Mouse (Mus musculus) spleen, postnatal 4 days (tissue): Measurements from ENCODE around the gene Unc13d.
A peak's percentile ranks its signal among the peaks of the same experiment; 100 is the strongest.
"Not testable (repeated sequence)": the region's sequence is repeated elsewhere in the genome, so short reads cannot be mapped to it uniquely, and the experiment has no call there.

Source experiments
- DNase-seq, 2 experiments: peaks; one replicate each; pipeline ENCODE4 v3.0.0; 2022; ENCODE audit warnings: low spot score in 2 of 2

Unc13d gene

DNA sequence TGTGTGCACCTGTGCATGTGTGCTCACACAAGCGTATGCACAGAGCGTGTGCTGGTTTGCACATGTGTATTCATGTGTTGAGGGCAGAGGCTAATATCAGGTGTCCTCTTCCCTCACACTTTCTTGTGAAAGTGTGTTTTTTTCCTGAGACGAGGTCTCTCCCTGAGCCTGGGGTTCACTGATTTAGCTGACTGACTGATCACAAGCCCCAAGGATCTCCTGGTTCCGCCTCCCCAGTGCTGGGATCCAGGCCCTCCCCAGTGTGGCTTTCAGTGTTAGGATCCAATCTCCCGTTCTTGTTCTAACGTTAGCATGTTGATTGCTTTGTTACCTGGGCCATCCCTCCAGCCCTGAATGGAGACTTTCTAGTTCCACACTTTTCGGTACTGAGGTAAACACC, 23.1 kb upstream of the Unc13d start:
- no peak for DNase-seq

- DNase-seq = no peak
These were observed 22.6 kb upstream of the Unc13d start for GRCm38 (mm10) chr11:116100385-116100784.

- no peak for DNase-seq
These were observed 21.7 kb upstream of the Unc13d start for GRCm38 (mm10) chr11:116099462-116099861.

- no peak for DNase-seq
These were observed 21.1 kb upstream of the Unc13d start for GRCm38 (mm10) chr11:116098711-116099460.

DNA sequence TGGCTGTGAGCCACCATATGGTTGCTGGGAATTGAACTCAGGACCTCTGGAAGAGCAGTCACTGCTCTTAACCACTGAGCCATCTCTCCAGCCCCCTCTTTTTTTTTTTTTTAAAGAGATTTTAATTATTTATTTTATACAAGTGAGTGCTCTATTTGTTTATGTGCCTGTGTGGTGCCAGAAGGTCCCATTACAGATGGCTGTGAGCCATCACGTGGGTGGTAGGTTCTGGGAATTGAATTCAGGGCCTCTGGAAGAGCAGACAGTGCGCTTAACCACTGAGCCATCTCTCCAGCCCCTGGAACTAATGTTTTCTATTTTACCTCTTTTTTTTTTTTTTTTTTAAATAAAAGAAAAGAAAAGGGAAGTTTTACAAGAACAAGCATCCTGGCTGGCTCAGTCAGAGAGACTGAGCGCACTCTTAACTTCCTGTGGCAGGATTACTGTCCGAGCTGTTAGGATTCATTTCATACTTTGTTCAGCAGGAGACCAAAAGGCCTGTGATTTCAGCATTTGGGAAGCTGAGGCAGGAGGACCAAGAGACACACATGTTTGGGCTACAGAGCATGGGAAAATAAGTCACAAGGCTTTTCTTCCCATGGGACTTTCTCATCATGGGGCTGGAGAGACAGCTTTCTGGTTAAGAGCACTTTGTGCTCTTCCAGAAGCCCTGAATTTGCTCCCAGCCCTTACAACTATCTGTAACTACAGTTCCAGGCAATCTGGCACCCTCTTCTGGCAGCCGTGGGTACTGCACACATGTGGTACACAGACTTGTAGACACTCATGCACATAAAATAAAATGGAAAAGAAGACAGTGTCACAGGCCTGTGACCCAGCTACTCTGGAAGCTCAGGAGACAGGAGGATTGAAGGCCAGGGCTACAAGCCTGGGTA, 18.7 kb upstream of the Unc13d start:
- DNase-seq = peak in 1 of 2 experiments; percentile 84

- DNase-seq = no peak
These were observed 17.8 kb upstream of the Unc13d start for GRCm38 (mm10) chr11:116095573-116095972.

DNA sequence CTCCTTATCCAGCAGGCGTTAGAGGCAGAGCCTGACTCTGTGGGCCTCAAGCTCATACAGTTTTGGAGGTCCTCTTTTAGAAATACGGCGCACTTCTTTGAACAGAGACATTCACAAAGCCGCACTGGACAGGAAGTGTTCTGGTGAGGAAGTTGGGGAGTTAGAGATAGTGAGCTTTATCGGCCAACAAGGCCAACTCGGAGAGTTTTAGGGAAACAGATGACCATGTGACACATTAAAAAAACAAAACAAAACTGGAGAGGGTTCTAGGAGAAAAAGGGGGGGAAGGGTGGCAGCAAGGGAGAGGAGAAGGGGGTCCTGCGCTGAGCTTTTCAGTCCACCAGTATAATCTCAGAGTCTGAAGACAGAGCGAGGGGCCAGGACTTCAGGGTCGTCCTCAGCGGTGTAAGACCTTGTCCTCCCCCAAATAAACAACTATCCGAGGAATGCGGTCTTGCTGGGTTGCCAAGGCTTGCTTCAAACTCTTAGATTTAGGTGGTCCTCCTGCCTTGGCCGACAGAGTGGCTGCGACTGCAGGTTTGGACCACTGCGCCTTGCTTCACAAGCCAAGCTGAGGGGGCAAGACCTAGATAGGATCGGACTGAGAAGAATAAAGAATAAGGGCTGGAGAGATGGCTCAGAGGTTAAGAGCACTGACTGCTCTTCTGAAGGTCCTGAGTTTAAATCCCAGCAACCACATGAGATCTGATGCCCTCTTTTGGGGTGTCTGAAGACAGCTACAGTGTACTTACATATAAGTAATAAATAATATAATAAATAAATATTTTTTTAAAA, 16.2 kb upstream of the Unc13d start:
- peak in 1 of 2 experiments; percentile 60 for DNase-seq

GRCm38 (mm10) chr11:116092959-116093358, 15.2 kb upstream of the Unc13d start:
- not testable (repeated sequence) for DNase-seq

DNA sequence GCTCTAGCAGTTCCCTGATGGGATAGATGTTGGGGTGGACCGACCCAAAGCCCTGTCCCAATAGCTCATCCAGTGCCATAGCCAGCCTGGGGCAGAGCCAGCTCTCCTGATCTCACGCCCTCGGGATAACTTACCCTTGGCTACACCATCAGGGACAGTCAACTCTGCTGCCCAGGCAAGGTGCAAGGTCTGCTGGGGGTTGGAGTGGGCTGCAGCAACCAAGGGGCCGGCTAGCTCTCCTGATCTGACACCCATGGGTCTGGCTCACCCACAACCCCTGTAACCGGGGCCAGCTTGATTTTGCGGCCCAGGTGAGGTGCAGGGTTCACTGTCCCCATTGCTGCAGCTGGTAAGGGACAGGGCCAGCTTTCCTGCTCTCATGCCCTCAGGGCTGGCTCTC, 13.8 kb upstream of the Unc13d start:
- DNase-seq = no peak

DNA sequence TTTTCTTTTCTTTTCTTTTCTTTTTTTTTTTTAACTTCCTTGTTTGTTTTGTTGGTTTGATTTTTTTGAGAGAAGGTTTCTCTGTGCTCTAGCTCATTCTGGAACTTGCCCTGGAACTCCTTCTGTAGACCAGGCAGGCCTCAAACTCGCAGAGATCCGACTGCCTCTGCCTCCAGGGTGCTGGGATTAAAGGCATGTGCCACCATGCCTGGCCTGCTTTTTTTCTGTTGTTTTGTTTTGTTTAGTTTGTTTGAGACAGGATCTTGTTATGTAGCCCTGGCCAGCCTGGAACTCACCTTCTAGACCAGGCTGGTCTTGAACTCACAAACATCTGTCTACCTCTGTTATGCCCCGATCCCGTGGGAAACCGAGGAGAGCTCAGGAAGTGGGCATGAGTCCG, 11.8 kb upstream of the Unc13d start:
- DNase-seq = no peak

DNA sequence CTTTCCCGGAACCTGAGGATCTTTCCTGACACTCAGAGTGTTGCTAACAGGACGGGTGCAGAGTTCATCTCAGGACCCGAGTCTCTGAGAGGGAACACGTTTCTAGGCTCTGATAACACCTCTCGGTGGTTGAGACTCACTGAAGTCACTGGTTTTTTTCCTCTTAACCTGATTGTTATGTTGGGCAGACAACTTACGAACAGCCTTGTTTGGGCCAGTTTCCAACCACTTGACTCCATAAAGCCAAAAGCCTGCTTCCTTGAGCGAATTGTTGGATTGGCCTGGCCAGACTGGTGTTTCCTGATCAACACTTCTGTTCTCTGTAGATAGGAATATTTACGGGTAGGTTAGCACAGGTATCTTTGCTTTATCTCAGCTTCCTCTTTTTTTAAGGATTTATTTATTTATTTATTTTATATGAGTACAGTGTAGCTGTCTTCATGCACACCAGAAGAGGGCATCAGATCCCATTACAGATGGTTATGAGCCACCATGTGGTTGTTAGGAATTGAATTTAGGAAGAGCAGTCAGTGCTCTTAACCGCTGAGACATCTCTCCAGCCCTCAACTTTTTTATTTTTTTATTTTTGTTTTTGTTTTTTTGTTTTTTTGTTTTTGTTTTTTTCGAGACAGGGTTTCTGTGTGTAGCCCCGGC, 11.1 kb upstream of the Unc13d start:
- DNase-seq = no peak

DNA sequence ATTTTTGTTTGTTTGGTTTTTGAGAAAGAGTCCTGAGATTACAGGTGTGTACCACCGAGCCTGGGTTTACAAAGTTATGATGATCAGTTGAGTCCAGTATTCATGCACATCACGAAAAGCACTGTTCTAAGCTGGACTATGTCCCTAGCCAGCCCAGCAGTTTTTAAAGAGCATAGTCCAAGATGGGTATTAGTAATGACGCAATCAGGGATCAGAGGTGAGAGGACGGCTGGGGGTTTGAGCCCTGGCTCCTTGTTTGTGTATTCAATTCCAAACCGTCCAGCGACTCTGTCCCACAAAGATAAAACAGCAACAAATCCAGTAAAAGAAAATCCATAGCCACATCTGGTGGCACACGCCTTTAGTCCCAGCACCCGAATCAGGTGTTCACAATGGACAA, 10.4 kb upstream of the Unc13d start:
- no peak for DNase-seq

DNA sequence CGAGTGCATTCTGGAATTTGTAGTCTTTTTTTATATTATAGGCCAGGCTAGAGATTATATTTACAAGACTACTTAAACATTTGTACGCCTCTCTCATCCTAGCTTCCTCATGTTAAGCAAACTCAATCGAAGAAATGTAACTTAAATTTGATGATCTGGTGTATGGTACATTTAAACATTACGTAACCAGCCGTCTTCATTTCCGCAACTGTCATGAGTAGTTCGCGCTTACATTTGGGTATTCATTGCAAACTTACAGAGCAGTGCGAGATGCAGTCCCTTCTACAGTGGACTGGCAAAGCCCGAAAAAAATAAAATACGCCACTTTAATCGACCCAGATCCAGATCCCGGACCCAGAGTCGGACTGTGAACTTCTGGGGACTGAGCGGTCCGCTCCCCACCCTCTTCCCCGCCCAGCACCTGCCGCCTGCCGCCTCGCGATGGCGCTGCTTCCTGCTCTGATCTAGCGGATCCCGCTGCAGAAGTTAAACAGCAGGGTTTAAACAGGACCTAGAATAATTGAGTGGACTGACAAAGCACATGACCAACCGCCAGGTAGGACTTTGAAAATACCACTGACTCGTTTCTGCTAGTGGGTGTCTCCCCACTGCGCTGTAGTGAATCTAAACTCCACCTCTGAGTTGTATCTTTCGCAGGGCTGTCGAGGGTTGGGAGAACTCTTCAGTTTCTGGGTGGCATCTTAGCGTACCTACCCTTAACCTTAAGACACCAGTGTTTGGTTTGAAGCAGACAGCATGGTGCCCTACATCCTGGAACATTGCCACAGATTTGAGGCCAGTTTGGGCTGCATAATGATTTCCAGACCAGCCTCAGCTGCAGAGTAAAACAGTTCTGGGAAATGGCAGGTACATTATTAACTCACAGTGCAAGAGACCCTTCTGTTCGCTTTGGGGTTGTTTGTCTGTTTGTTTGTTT, 9.7 kb upstream of the Unc13d start:
- DNase-seq = peak; percentile 91 to 96

DNA sequence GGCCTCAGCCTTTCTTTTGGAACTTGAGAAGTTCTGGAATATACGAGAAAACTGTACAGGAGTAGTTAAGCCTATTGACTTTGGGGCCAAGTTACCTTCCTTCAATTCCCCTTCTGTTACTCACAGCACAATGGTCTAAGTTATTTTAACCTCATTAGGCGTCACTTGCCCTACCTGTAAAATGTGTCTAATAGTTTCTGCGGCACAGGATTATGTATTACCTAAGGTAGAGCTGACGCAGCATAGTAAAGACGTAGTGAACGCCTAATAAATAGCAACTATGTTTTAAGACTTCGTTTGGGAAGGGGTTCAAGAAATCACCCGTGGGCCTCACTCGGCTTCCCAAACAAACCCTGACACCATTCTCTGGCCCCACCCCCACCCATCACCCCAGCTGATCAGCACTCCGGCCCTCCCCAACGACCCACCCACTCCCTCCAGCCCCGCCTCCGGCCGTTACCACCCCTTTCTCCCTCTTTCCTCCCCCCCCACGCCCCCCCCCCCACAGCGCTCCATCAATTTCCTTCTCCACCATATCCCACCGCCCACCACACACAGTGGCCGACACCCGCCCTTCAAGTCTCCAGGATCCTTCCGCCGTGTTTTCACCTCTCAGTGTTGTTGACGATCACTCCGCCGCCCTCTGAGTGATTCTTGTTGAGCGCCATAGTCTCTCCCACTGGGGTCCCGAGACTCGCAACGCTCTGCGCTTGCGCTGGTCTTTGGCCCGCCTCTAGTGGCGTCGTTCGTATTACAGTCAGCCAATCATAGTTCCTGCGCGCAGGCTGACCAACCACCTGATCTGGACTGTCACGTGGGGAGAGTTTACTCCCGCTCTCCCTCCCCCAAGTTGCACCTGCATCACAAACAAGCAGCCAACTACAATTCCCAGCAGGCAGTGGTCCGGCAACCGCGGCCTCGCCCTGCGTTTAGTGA, 8.8 kb upstream of the Unc13d start, which contains the start of gene Wbp2:
TSS of gene Wbp2 (minus strand) at position 738 of the 936 bp plus-strand sequence.
- DNase-seq = peak; percentile 94 to 96

DNA sequence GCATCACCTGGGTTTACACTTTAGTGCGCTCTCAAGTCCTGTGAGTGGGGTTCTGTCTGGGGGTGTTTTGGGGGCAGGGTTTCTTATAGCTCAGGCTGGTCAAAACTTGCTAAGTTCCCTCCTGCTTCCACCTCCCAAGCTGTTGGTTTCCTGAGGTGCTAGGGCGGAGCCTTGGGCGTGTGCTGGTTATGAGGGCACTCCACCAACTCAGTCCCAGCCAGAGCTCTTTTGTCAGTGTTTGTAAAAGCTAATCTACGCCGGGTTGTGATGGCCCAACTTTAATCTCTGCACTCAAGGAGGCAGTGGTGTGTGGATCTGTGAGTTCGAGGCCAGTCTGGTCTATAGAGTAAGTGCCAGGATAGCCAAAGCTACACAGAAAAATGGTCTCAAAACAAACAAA, 6.4 kb upstream of the Unc13d start:
- no peak for DNase-seq

- no peak for DNase-seq
These were observed 5.4 kb upstream of the Unc13d start for GRCm38 (mm10) chr11:116083096-116083672.

DNA sequence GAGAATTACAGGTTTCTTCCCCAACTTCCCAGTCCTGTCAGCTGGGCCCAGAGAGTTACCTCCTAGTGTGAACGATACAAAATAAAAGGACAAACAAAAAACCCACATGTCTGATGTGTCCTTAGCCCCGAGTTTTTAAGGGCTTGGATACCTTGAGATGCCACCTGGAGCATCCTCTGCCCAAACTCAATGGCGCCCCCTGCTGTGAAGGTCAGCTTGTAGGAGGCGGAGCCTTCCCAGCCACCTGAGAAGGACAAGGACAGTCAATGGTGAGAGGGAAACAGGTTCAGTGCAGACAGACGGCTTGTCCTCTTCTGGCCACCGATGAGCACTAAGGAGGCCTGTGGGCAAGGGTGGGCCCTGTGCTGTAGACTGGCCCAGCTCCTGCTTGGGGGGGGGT, 3.3 kb upstream of the Unc13d start:
- peak; percentile 80 to 94 for DNase-seq

GRCm38 (mm10) chr11:116079511-116079910, 1.8 kb upstream of the Unc13d start:
- DNase-seq = no peak
